Mouse (Mus musculus) liver, embryonic 14.5 days (tissue): Measurements from ENCODE around the gene Glipr1l1. TPM values are rescaled to one million over a fixed set of nuclear protein-coding genes. Genes with fewer than 3 reads are reported as not detected.
"Not testable (repeated sequence)": the region's sequence is repeated elsewhere in the genome, so short reads cannot be mapped to it uniquely, and the experiment has no call there.

ENCODE experiments used
- ATAC-seq: fragments of 200-750 bp; cut with Nextera tagmentation; 2 replicates; pipeline ENCODE4 v1.8.0; 2017; ENCODE audit warnings: moderate number of reproducible peaks, mild to moderate bottlenecking, moderate library complexity; ENCODE audit not compliant: insufficient read depth
- DNase-seq, 3 experiments: peaks; one replicate each; pipeline ENCODE4 v3.0.0-alpha.2; 2012 to 2013; ENCODE audit warnings: low read depth in 3 of 3, low spot score in 3 of 3
- H3K27ac ChIP-seq: fragments of 300-500 bp; sonication (generic); 2 replicates; pipeline ENCODE4 v1.5.1; 2014; ENCODE audit warnings: moderate library complexity, mild to moderate bottlenecking, control low read depth, inconsistent platforms
- H3K27me3 ChIP-seq: fragments of 300-500 bp; sonication (generic); 2 replicates; pipeline ENCODE4 v1.6.1; 2014; ENCODE audit warnings: mild to moderate bottlenecking, low read length, moderate library complexity; ENCODE audit not compliant: control insufficient read depth, insufficient read depth
- H3K36me3 ChIP-seq: fragments of 300-500 bp; sonication (generic); replicated peaks from 2 replicates; pipeline ENCODE4 v1.6.1; 2014; ENCODE audit warnings: low read depth; ENCODE audit not compliant: control insufficient read depth, insufficient read depth
- H3K4me1 ChIP-seq, 2 experiments: fragments of 200-500 bp in 1 of 2; fragments of 300-500 bp in 1 of 2; sonication (generic) in 1 of 2; replicated peaks; 2 replicates each; pipeline ENCODE4 v1.6.1; 2012 to 2014; ENCODE audit warnings: antibody characterized with exemption in 1 of 2, inconsistent platforms in 1 of 2, low read length in 1 of 2; ENCODE audit not compliant: control insufficient read depth in 2 of 2, insufficient read depth in 2 of 2
- H3K4me2 ChIP-seq: fragments of 300-500 bp; sonication (generic); 2 replicates; pipeline ENCODE4 v1.6.1; 2014; ENCODE audit warnings: low read depth, mild to moderate bottlenecking, control low read depth, moderate library complexity
- H3K4me3 ChIP-seq, 2 experiments: fragments of 200-500 bp in 1 of 2; fragments of 300-500 bp in 1 of 2; sonication (generic) in 1 of 2; 2 replicates each; pipeline ENCODE4 v1.5.1; 2012 to 2014; ENCODE audit warnings: low read depth in 2 of 2, low read length in 2 of 2, mild to moderate bottlenecking in 2 of 2, control low read depth in 1 of 2, inconsistent platforms in 1 of 2, moderate library complexity in 1 of 2; ENCODE audit not compliant: insufficient read depth in 1 of 2
- H3K9ac ChIP-seq: fragments of 300-500 bp; sonication (generic); replicated peaks from 2 replicates; pipeline ENCODE4 v1.6.1; 2014; ENCODE audit warnings: mild to moderate bottlenecking, control low read depth, moderate library complexity
- H3K9me3 ChIP-seq: fragments of 300-500 bp; sonication (generic); 2 replicates; pipeline ENCODE4 v1.6.1; 2016; ENCODE audit warnings: low read length, mixed read lengths; ENCODE audit not compliant: control insufficient read depth
- CTCF ChIP-seq: IDR thresholded peaks from 2 replicates; pipeline ENCODE4 v1.5.1; 2016; ENCODE audit warnings: antibody characterized with exemption, low read depth, control low read depth
- EP300 ChIP-seq: IDR thresholded peaks from 2 replicates; pipeline ENCODE4 v1.6.1; 2016; ENCODE audit warnings: antibody characterized with exemption, low read depth
- WGBS: fragments of 180-500 bp; shearing (Covaris S2); extraction: QIAGEN DNeasy Blood & Tissue Kit; methylation state at CpG from one replicate; pipeline ENCODE4 v1.1.7; 2014; ENCODE audit not compliant: insufficient replicate concordance; 5-methylcytosine and 5-hydroxymethylcytosine counted together
- polyA plus RNA-seq, 2 experiments: library from polyadenylated mRNA; depleted of rRNA in 1 of 2; stranded (reverse) in 1 of 2; unstranded in 1 of 2; fragments of >200 nt; fragmentation: Nextera tagmentation in 1 of 2; extraction: Ambion mirVana in 1 of 2; gene quantifications; 2 replicates each; pipeline versions ENCODE4 v1.2.1 to v1.2.3; 2012 to 2014

The Glipr1l1 gene
- polyA plus RNA-seq (2012; rRNA removed) (not detected in 2 replicates), polyA plus RNA-seq (2014; fragmentation: Nextera tagmentation; extraction: Ambion mirVana) (not detected in 2 replicates)

DNA sequence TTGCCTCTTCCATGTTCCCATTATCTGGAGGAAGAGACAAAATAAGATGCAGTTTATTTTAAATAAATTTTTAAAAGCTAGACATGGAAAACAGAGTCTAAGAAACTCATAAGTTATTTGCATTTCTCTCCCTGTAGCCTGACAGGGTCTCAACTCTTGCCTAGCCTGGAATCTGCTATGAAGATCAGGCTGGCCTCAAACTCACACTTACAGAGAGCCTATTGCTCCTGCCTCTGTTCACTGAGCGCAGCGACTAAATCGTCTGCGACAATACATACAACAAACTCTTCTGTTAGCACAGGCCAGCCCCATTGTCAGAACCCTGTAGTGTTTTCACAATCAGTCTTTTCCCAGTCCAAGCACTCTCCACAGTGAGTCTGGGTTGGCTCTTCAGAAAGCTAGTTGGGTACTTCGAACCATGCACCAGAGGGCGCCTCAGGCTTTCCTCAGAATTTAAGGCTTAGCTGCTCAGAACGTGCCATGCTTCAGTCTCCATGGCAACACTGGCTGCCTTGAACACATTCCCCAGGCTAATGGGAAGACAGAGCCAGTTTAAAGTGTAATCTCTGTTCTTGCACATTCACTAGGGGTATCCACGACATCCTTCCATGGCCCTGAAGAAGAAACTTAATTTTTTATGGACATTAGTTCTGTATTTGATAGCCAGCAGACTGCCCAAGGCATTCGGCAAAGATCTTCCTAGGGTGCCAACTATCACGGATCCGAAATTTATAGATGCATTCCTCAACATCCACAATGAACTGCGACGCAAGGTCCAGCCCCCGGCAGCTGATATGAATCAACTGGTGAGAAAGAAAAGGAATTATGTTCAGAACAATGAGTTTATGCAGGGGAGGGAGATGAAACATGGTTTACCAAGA is at the start of gene Glipr1l1:
Gene Glipr1l1, plus strand, starts transcription at position 488 of the 881 bp plus-strand sequence.
- Histone ChIP-seq H3K4me1 (no peaks in the 10 kb centered on the region), H3K27ac (no peak within 1 kb of the TSS), H3K27me3 (no peaks in the 10 kb centered on the region), H3K36me3 (no peaks in the 10 kb centered on the region), H3K9me3 (no peaks in the 10 kb centered on the region), H3K4me3 (no peak within 1 kb of the TSS), H3K4me2 (no peak within 1 kb of the TSS), H3K9ac (no peak within 1 kb of the TSS)
- TF ChIP-seq EP300 (no peak), CTCF (peak; percentile 42)
- 51% methylated on average over 14 of the region's 14 CpGs for whole genome bisulfite sequencing
- DNase-seq = no peak
- ATAC-seq = no peak

DNA sequence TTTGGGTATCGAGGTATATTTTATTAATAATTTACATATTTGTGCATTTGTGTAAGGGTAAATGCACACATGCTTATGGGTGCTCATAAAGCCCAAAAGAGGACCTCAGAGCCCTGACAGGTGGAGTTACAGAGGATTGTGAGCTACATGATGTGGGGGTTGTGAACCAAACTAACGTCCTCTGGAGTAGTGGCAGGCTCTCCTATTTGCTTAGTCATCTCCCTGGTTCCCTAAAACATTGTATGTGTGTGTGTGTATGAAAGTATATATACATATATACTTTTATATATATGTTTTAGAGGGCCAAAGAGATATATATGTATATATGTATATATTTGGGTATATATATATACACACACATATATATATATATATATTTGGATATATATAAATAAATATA is 36.4 kb upstream of the Glipr1l1 start:
- TF ChIP-seq CTCF = no peak
- TF ChIP-seq EP300 = no peak
- ATAC-seq (no peak), DNase-seq (no peak)
- no peaks in the 10 kb centered on the region for H3K9me3 ChIP-seq
- H3K36me3 ChIP-seq = no peaks in the 10 kb centered on the region
- no peaks in the 10 kb centered on the region for H3K4me1 ChIP-seq
- H3K27me3 ChIP-seq = no peaks in the 10 kb centered on the region
- WGBS = 36% methylated on average over 2 of the region's 2 CpGs
- no peak overlapping the region for H3K4me3 ChIP-seq
- H3K4me2 ChIP-seq = no peak overlapping the region
- H3K27ac ChIP-seq = no peak overlapping the region
- no peak overlapping the region for H3K9ac ChIP-seq

DNA sequence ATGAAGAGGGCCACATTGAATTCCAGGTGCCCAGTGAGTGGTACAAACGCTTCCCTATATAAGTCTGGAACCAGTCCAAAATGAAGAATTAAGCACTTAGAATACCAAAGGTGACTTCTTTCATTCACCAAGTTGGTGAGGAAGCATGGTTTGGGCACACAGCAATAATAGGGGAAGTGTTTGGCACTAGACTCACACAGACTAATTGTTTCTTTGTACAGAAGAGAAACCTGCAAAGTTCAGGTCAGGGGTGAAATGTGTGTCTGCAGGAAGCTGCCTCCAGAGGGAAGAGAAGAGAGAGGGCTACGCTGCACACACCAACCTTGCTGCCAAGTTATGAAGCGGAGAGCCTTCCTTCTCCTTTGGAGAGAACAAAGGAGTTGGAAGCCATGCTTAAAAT is 31.3 kb upstream of the Glipr1l1 start:
- H3K27me3 ChIP-seq, ATAC-seq: not testable (repeated sequence)

DNA sequence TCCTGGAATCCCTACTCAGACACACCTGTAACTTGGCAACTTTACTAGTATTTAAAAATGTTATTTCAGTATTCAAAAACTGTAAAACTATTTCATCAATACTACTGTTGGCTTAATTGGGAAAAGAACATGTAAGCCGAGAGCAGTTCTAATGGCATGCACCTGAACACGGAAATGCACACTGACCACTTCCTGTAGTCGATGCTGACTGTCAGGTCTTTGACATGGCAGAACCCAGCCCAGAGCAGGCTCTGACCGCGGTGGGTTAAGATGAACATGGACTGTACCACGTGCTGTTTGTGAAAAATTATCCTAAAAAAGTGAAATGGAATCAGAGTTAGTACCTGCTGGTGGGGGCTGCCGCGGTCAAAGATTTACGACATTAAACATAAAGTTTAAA is 16.5 kb upstream of the Glipr1l1 start:
- H3K27me3 ChIP-seq, H3K36me3 ChIP-seq, ATAC-seq, H3K4me1 ChIP-seq, H3K4me3 ChIP-seq, DNase-seq, H3K4me2 ChIP-seq, H3K9ac ChIP-seq, H3K27ac ChIP-seq, H3K9me3 ChIP-seq: not testable (repeated sequence)
- WGBS = 48% methylated on average over 9 of the region's 9 CpGs

More for the DNA sequence above, 31.3 kb upstream of the Glipr1l1 start:
- not testable (repeated sequence) for H3K4me3 ChIP-seq, H3K9me3 ChIP-seq, DNase-seq, H3K4me1 ChIP-seq, H3K4me2 ChIP-seq, H3K36me3 ChIP-seq, H3K9ac ChIP-seq, H3K27ac ChIP-seq
- WGBS = 49% methylated on average over 3 of the region's 3 CpGs

DNA sequence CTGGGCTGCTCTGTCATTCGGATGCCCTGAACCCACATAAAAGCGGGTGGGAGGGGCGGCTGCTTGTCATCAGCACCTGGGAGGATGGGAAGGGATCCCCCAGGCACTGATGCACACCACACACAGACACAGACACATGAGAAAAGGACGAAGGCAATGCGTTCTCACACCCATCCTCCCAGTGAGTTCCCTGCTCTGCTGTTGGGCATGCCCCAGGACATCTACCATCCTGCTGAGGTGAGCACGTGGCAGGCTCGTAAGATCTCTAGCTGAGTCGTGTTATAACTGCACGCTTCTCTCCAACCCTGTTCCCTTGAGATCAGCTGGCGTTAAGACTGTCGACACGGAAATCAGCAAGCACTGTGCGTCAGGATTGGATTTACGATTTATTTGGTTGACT is 15.7 kb upstream of the Glipr1l1 start:
- H3K9ac ChIP-seq, H3K27me3 ChIP-seq, H3K27ac ChIP-seq, H3K4me1 ChIP-seq, H3K36me3 ChIP-seq, DNase-seq, H3K4me2 ChIP-seq, H3K9me3 ChIP-seq, H3K4me3 ChIP-seq, ATAC-seq: not testable (repeated sequence)
- WGBS = 59% methylated on average over 14 of the region's 14 CpGs
